Mouse (Mus musculus) liver, embryonic 13.5 days (tissue): Measurements from ENCODE around the gene Sema4g. TPM values are rescaled to one million over a fixed set of nuclear protein-coding genes. Genes with fewer than 3 reads are reported as not detected.
A peak's percentile ranks its signal among the peaks of the same experiment; 100 is the strongest.

ENCODE experiments used
- ATAC-seq: fragments of 200-750 bp; cut with Nextera tagmentation; 2 replicates; pipeline ENCODE4 v1.8.0; 2017; ENCODE audit warnings: low read depth, mild to moderate bottlenecking, moderate number of reproducible peaks, moderate library complexity
- DNase-seq: peaks from one replicate; pipeline ENCODE4 v3.0.0; 2022
- H3K27ac ChIP-seq: fragments of 300-500 bp; sonication (generic); 2 replicates; pipeline ENCODE4 v1.5.1; 2015; ENCODE audit warnings: moderate library complexity, mild to moderate bottlenecking, inconsistent platforms
- H3K27me3 ChIP-seq: fragments of 300-500 bp; sonication (generic); 2 replicates; pipeline ENCODE4 v1.6.1; 2015; ENCODE audit warnings: mild to moderate bottlenecking, inconsistent platforms
- H3K36me3 ChIP-seq: fragments of 300-500 bp; sonication (generic); 2 replicates; pipeline ENCODE4 v1.6.1; 2015; ENCODE audit warnings: mild to moderate bottlenecking, inconsistent platforms
- H3K4me1 ChIP-seq: fragments of 300-500 bp; sonication (generic); replicated peaks from 2 replicates; pipeline ENCODE4 v1.6.1; 2015; ENCODE audit warnings: inconsistent platforms
- H3K4me2 ChIP-seq: fragments of 300-500 bp; sonication (generic); 2 replicates; pipeline ENCODE4 v1.6.1; 2015; ENCODE audit warnings: inconsistent platforms, mild to moderate bottlenecking, moderate library complexity
- H3K4me3 ChIP-seq: fragments of 300-500 bp; sonication (generic); replicated peaks from 2 replicates; pipeline ENCODE4 v1.5.1; 2015; ENCODE audit warnings: mild to moderate bottlenecking, inconsistent platforms
- H3K9ac ChIP-seq: fragments of 300-500 bp; sonication (generic); 2 replicates; pipeline ENCODE4 v1.6.1; 2015; ENCODE audit warnings: mild to moderate bottlenecking, inconsistent platforms
- H3K9me3 ChIP-seq: fragments of 300-500 bp; sonication (generic); replicated peaks from 2 replicates; pipeline ENCODE4 v1.6.1; 2016; ENCODE audit warnings: inconsistent platforms
- WGBS: fragments of 180-500 bp; shearing (Covaris S2); methylation state at CpG from one replicate; pipeline ENCODE4 v1.1.7; 2015; ENCODE audit not compliant: insufficient replicate concordance; 5-methylcytosine and 5-hydroxymethylcytosine counted together
- polyA plus RNA-seq: library from polyadenylated mRNA; unstranded; fragments of >200 nt; fragmentation: Nextera tagmentation; extraction: Ambion mirVana; gene quantifications from 2 replicates; pipeline ENCODE4 v1.2.1, GENCODE M21; 2015

The Sema4g gene
- 2.2 and 2.5 TPM in 2 replicates for polyA plus RNA-seq

- no peaks in the 10 kb centered on the region for H3K36me3 ChIP-seq
- peak; percentile 35 for ATAC-seq
- no peak for DNase-seq
- peak within 1 kb of the TSS; percentile 73 for H3K27ac ChIP-seq
- peaks cover 39% of the 10 kb centered on the region for H3K4me1 ChIP-seq
- peak within 1 kb of the TSS; percentile 61 for H3K9ac ChIP-seq
- peak within 1 kb of the TSS; percentile 60 for H3K4me3 ChIP-seq
- H3K9me3 ChIP-seq, result no peaks in the 10 kb centered on the region
- WGBS, result 1% methylated on average over 51 of the region's 58 CpGs
- peak within 1 kb of the TSS; percentile 69 for H3K4me2 ChIP-seq
- peaks cover 47% of the 10 kb centered on the region for H3K27me3 ChIP-seq
Measured at GRCm38 (mm10) chr19:44988831-44989566, at the start of gene Sema4g. TSS of gene Sema4g (plus strand) at chr19:44989101.

- Histone ChIP-seq H3K4me1 (no peaks in the 10 kb centered on the region), H3K36me3 (peaks cover 81% of the 10 kb centered on the region)
- 91% methylated on average over 2 of the region's 2 CpGs for WGBS
Measured at GRCm38 (mm10) chr19:44959633-44960032, 29.3 kb upstream of the Sema4g start.

GRCm38 (mm10) chr19:44965978-44966377, 22.9 kb upstream of the Sema4g start:
- no peaks in the 10 kb centered on the region for H3K9me3 ChIP-seq
- H3K27me3 ChIP-seq, result no peaks in the 10 kb centered on the region
- H3K36me3 ChIP-seq, result peaks cover 80% of the 10 kb centered on the region
- H3K9ac ChIP-seq, result no peak overlapping the region
- H3K4me2 ChIP-seq, result no peak overlapping the region
- no peak overlapping the region for H3K4me3 ChIP-seq
- ATAC-seq, result no peak
- no peaks in the 10 kb centered on the region for H3K4me1 ChIP-seq
- no peak overlapping the region for H3K27ac ChIP-seq
- no peak for DNase-seq
- 85% methylated on average over 1 of the region's 1 CpGs for WGBS

More at GRCm38 (mm10) chr19:44959633-44960032, 29.3 kb upstream of the Sema4g start:
- Histone ChIP-seq H3K4me3 (no peak overlapping the region), H3K27me3 (no peaks in the 10 kb centered on the region), H3K9me3 (no peaks in the 10 kb centered on the region), H3K4me2 (no peak overlapping the region), H3K9ac (no peak overlapping the region), H3K27ac (no peak overlapping the region)
- DNase-seq (no peak), ATAC-seq (no peak)

GRCm38 (mm10) chr19:44968329-44968728, 20.6 kb upstream of the Sema4g start:
- ATAC-seq, result no peak
- Histone ChIP-seq H3K27me3 (no peaks in the 10 kb centered on the region), H3K4me1 (no peaks in the 10 kb centered on the region), H3K4me2 (no peak overlapping the region), H3K9ac (no peak overlapping the region), H3K27ac (no peak overlapping the region), H3K4me3 (no peak overlapping the region), H3K36me3 (peaks cover 87% of the 10 kb centered on the region), H3K9me3 (no peaks in the 10 kb centered on the region)
- DNase-seq, result no peak
- WGBS, result 79% methylated on average over 3 of the region's 3 CpGs

GRCm38 (mm10) chr19:44976636-44977035, 12.3 kb upstream of the Sema4g start:
- no peak for ATAC-seq
- Histone ChIP-seq H3K4me2 (no peak overlapping the region), H3K36me3 (peaks cover 94% of the 10 kb centered on the region)

GRCm38 (mm10) chr19:44977148-44977547, 11.8 kb upstream of the Sema4g start:
- Histone ChIP-seq H3K4me2 (no peak overlapping the region), H3K27ac (no peak overlapping the region), H3K9me3 (no peaks in the 10 kb centered on the region), H3K27me3 (no peaks in the 10 kb centered on the region), H3K4me3 (no peak overlapping the region), H3K4me1 (no peaks in the 10 kb centered on the region), H3K36me3 (peaks cover 94% of the 10 kb centered on the region), H3K9ac (no peak overlapping the region)
- 80% methylated on average over 6 of the region's 6 CpGs for WGBS
- ATAC-seq (no peak), DNase-seq (no peak)

More at GRCm38 (mm10) chr19:44976636-44977035, 12.3 kb upstream of the Sema4g start:
- H3K9me3 ChIP-seq, result no peaks in the 10 kb centered on the region
- no peak for DNase-seq
- no peak overlapping the region for H3K9ac ChIP-seq
- 77% methylated on average over 6 of the region's 6 CpGs for WGBS
- H3K27me3 ChIP-seq, result no peaks in the 10 kb centered on the region
- no peak overlapping the region for H3K4me3 ChIP-seq
- no peak overlapping the region for H3K27ac ChIP-seq
- no peaks in the 10 kb centered on the region for H3K4me1 ChIP-seq

GRCm38 (mm10) chr19:44980787-44981186, 8.1 kb upstream of the Sema4g start:
- Histone ChIP-seq H3K36me3 (peaks cover 60% of the 10 kb centered on the region), H3K27me3 (no peaks in the 10 kb centered on the region), H3K27ac (no peak overlapping the region), H3K4me1 (peaks cover 12% of the 10 kb centered on the region; the same call in 1 of the 2 replicates), H3K9me3 (no peaks in the 10 kb centered on the region), H3K9ac (no peak overlapping the region), H3K4me3 (no peak overlapping the region), H3K4me2 (no peak overlapping the region)
- WGBS, result 70% methylated on average over 2 of the region's 2 CpGs
- ATAC-seq (no peak), DNase-seq (no peak)

- 69% methylated on average over 7 of the region's 7 CpGs for WGBS
Measured at GRCm38 (mm10) chr19:44982477-44983115, 6.3 kb upstream of the Sema4g start.

GRCm38 (mm10) chr19:44983366-44983765, 5.5 kb upstream of the Sema4g start:
- DNase-seq (no peak), ATAC-seq (no peak)
- Histone ChIP-seq H3K4me2 (no peak overlapping the region), H3K36me3 (peaks cover 34% of the 10 kb centered on the region), H3K27ac (no peak overlapping the region), H3K9me3 (no peaks in the 10 kb centered on the region), H3K4me1 (peaks cover 25% of the 10 kb centered on the region), H3K9ac (no peak overlapping the region), H3K4me3 (no peak overlapping the region), H3K27me3 (peaks cover 14% of the 10 kb centered on the region)
- 79% methylated on average over 6 of the region's 6 CpGs for WGBS

More at GRCm38 (mm10) chr19:44982477-44983115, 6.3 kb upstream of the Sema4g start:
- Histone ChIP-seq H3K36me3 (peaks cover 42% of the 10 kb centered on the region), H3K9me3 (no peaks in the 10 kb centered on the region), H3K27ac (no peak overlapping the region), H3K27me3 (peaks cover 7% of the 10 kb centered on the region), H3K4me1 (peaks cover 23% of the 10 kb centered on the region), H3K9ac (no peak overlapping the region), H3K4me3 (no peak overlapping the region), H3K4me2 (no peak overlapping the region)
- DNase-seq (no peak), ATAC-seq (no peak)

GRCm38 (mm10) chr19:44984420-44984819, 4.5 kb upstream of the Sema4g start:
- Histone ChIP-seq H3K36me3 (peaks cover 26% of the 10 kb centered on the region), H3K9ac (no peak overlapping the region), H3K4me1 (peaks cover 27% of the 10 kb centered on the region), H3K9me3 (no peaks in the 10 kb centered on the region), H3K4me3 (no peak overlapping the region), H3K27me3 (peaks cover 25% of the 10 kb centered on the region), H3K4me2 (no peak overlapping the region), H3K27ac (no peak overlapping the region)
- no peak for DNase-seq
- 81% methylated on average over 4 of the region's 4 CpGs for WGBS
- ATAC-seq, result no peak

GRCm38 (mm10) chr19:44985159-44985988, 3.5 kb upstream of the Sema4g start:
- Histone ChIP-seq H3K27ac (no peak overlapping the region), H3K4me3 (no peak overlapping the region), H3K9me3 (no peaks in the 10 kb centered on the region), H3K4me1 (peaks cover 28% of the 10 kb centered on the region), H3K9ac (no peak overlapping the region), H3K27me3 (peaks cover 34% of the 10 kb centered on the region), H3K36me3 (peaks cover 17% of the 10 kb centered on the region), H3K4me2 (no peak overlapping the region)
- ATAC-seq, result no peak
- no peak for DNase-seq
- WGBS, result 44% methylated on average over 5 of the region's 5 CpGs
